Mouse (Mus musculus) kidney, embryonic 14.5 days (tissue): ENCODE results near the gene Gm28374. TPM values are rescaled to one million over a fixed set of nuclear protein-coding genes. Genes with fewer than 3 reads are reported as not detected.

Source experiments
- ATAC-seq: fragments of 200-750 bp; cut with Nextera tagmentation; 2 replicates; pipeline ENCODE4 v1.8.0; 2017; ENCODE audit warnings: moderate number of reproducible peaks, mild to moderate bottlenecking, moderate TSS enrichment, moderate library complexity; ENCODE audit not compliant: low FRiP score, low TSS enrichment
- H3K27ac ChIP-seq: fragments of 300-500 bp; sonication (generic); 2 replicates; pipeline ENCODE4 v1.5.1; 2014; ENCODE audit warnings: low read depth, mild to moderate bottlenecking, low read length, moderate library complexity, mixed read lengths
- H3K27me3 ChIP-seq: fragments of 300-500 bp; sonication (generic); 2 replicates; pipeline ENCODE4 v1.6.1; 2014; ENCODE audit warnings: mild to moderate bottlenecking, low read length; ENCODE audit not compliant: control insufficient read depth, insufficient read depth
- H3K36me3 ChIP-seq: fragments of 300-500 bp; sonication (generic); 2 replicates; pipeline ENCODE4 v1.6.1; 2014; ENCODE audit warnings: low read length, mixed read lengths; ENCODE audit not compliant: control insufficient read depth, insufficient read depth
- H3K4me1 ChIP-seq: fragments of 300-500 bp; sonication (generic); 2 replicates; pipeline ENCODE4 v1.6.1; 2014; ENCODE audit warnings: low read length, mixed read lengths; ENCODE audit not compliant: control insufficient read depth, insufficient read depth
- H3K4me2 ChIP-seq: fragments of 300-500 bp; sonication (generic); replicated peaks from 2 replicates; pipeline ENCODE4 v1.6.1; 2014; ENCODE audit warnings: low read depth, mild to moderate bottlenecking, low read length
- H3K4me3 ChIP-seq: fragments of 300-500 bp; sonication (generic); 2 replicates; pipeline ENCODE4 v1.5.1; 2014; ENCODE audit warnings: mild to moderate bottlenecking, low read length
- H3K9ac ChIP-seq: fragments of 300-500 bp; sonication (generic); 2 replicates; pipeline ENCODE4 v1.6.1; 2014; ENCODE audit warnings: low read depth, mild to moderate bottlenecking, low read length, moderate library complexity
- H3K9me3 ChIP-seq: fragments of 300-500 bp; sonication (generic); 2 replicates; pipeline ENCODE4 v1.6.1; 2016; ENCODE audit warnings: low read length; ENCODE audit not compliant: control insufficient read depth
- WGBS: fragments of 180-500 bp; shearing (Covaris S2); extraction: QIAGEN DNeasy Blood & Tissue Kit; methylation state at CpG from one replicate; pipeline ENCODE4 v1.1.7; 2014; 5-methylcytosine and 5-hydroxymethylcytosine counted together
- microRNA-seq: library from miRNA; unstranded; fragments of <30 nt; microRNA quantifications from one replicate; pipeline ENCODE4, GENCODE M21; 2016
- polyA plus RNA-seq: library from polyadenylated mRNA; unstranded; fragments of >200 nt; fragmentation: Nextera tagmentation; extraction: Ambion mirVana; gene quantifications from 2 replicates; pipeline ENCODE4 v1.2.1, GENCODE M21; 2014

Gene Gm28374
- polyA plus RNA-seq, 1 experiment from 2014 or later: 1.1 TPM

- H3K4me2 ChIP-seq: no peak overlapping the region
- no peaks in the 10 kb centered on the region for H3K27me3 ChIP-seq
- no peak for ATAC-seq
- no peaks in the 10 kb centered on the region for H3K9me3 ChIP-seq
- H3K9ac ChIP-seq: no peak overlapping the region
- H3K4me3 ChIP-seq: no peak overlapping the region
- no peaks in the 10 kb centered on the region for H3K36me3 ChIP-seq
- H3K4me1 ChIP-seq: 0 out of 2 replicates have a peak, but pooled peaks cover 3% of the 10 kb centered on the region
- H3K27ac ChIP-seq: no peak overlapping the region
Measured at GRCm38 (mm10) chr19:6040002-6040401, 42.1 kb downstream of the Gm28374 start.

DNA sequence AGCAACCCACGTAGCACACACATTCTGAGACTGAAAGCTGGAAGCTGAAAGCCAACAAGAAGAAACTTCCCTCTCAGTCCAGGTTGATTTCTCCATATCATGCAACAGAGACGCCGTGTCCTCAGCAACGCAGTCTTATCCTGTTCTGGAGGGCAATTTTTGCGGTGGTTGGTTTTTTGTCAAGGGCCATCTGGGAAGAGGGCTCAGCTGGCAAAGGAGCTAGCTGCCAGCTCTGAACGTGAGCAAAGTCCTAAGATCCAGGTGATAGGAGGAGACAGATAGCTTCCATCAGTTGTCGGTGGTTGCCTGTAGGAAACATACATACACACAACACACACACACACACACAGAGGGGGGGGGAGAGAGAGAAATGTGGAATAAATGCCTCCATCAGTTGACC lies 43.7 kb downstream of the Gm28374 start:
- no peaks in the 10 kb centered on the region for H3K36me3 ChIP-seq
- no peak for ATAC-seq
- H3K27ac ChIP-seq: no peak overlapping the region
- 84% methylated on average over 7 of the region's 7 CpGs for WGBS
- H3K4me1 ChIP-seq: 0 out of 2 replicates have a peak, but pooled peaks cover 3% of the 10 kb centered on the region
- no peaks in the 10 kb centered on the region for H3K27me3 ChIP-seq
- H3K4me3 ChIP-seq: no peak overlapping the region
- no peak overlapping the region for H3K9ac ChIP-seq
- no peaks in the 10 kb centered on the region for H3K9me3 ChIP-seq
- H3K4me2 ChIP-seq: no peak overlapping the region

- 0 out of 2 replicates have a peak, but pooled peaks cover 3% of the 10 kb centered on the region for H3K4me1 ChIP-seq
- no peak overlapping the region for H3K4me2 ChIP-seq
- no peaks in the 10 kb centered on the region for H3K36me3 ChIP-seq
- no peaks in the 10 kb centered on the region for H3K27me3 ChIP-seq
- no peak overlapping the region for H3K9ac ChIP-seq
- no peaks in the 10 kb centered on the region for H3K9me3 ChIP-seq
- H3K27ac ChIP-seq: no peak overlapping the region
- no peak for ATAC-seq
- H3K4me3 ChIP-seq: no peak overlapping the region
Measured at GRCm38 (mm10) chr19:6037695-6038094, 44.4 kb downstream of the Gm28374 start.

DNA sequence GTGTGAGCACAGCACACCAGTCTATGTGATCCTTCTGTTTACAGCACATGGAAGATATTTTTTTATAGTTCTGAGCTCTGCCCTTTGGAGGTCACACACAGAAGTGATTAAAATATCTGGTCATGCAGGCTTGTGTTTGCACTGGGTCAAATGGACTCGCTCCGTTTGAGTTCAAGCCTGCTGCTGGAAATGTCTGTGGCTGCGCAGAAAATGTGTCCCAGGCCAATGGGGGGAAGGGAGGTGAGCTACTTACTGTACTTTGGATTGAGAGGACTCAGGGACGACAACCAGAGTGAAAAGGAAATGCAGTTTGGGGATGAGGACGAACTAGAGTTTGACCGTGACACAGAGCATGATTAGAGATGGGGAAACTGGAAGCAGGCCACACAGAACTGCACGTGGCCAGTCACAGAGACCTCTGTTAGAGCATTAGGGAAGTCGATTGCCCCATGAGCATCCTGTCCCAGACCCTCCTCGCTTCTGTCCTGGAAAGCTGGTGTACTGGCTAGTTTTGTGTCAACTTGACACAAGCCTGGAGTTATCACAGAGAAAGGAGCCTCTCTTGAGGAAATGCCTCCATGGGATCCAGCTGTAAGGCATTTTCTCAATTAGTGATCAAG lies 46.0 kb downstream of the Gm28374 start:
- no peak for ATAC-seq
- H3K9me3 ChIP-seq: no peaks in the 10 kb centered on the region
- H3K9ac ChIP-seq: no peak overlapping the region
- no peak overlapping the region for H3K4me3 ChIP-seq
- WGBS: 77% methylated on average over 9 of the region's 9 CpGs
- H3K4me2 ChIP-seq: no peak overlapping the region
- no peaks in the 10 kb centered on the region for H3K36me3 ChIP-seq
- H3K4me1 ChIP-seq: no peaks in the 10 kb centered on the region
- H3K27me3 ChIP-seq: no peaks in the 10 kb centered on the region
- H3K27ac ChIP-seq: no peak overlapping the region

DNA sequence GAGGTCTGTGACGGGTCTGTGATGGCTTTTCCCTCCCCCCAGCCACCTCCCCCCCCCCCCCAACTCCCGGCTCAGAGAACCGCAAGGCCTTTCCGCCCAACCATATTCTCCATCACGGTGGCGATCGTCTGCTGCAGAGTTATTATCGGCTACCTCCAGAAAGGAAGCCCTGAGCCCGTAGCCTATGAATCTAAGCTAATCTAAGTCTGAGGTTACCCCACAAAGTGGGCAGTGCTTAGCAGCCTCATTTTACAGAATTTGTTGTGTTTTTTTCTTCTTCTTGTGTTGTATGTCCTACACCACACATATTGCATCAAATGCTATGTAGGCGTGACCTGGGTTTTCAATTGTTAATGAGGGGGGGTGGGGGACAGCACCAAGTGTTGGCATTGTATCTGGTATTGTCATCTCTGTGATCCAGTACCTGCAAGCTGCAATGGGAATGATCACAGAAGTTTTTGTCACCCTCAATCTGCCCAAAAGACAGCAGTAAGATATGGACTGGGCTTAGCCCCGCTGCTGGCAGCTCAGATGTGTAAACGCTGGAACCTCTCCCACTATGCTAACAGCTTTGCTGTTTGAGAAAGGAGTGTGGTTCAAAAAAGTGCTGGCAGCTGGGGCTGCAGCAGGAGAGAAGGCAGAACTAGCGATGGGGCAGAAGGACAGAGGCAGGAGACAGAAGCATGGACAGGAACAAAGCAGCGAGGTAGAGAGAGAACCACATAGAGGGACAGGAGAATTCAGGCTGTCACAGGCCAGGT lies 51.4 kb downstream of the Gm28374 start:
- no peak overlapping the region for H3K4me2 ChIP-seq
- H3K4me3 ChIP-seq: no peak overlapping the region
- H3K9ac ChIP-seq: no peak overlapping the region
- 76% methylated on average over 14 of the region's 14 CpGs for WGBS
- no peaks in the 10 kb centered on the region for H3K4me1 ChIP-seq
- no peak for ATAC-seq
- H3K9me3 ChIP-seq: no peaks in the 10 kb centered on the region
- no peak overlapping the region for H3K27ac ChIP-seq
- H3K36me3 ChIP-seq: no peaks in the 10 kb centered on the region
- H3K27me3 ChIP-seq: no peaks in the 10 kb centered on the region

DNA sequence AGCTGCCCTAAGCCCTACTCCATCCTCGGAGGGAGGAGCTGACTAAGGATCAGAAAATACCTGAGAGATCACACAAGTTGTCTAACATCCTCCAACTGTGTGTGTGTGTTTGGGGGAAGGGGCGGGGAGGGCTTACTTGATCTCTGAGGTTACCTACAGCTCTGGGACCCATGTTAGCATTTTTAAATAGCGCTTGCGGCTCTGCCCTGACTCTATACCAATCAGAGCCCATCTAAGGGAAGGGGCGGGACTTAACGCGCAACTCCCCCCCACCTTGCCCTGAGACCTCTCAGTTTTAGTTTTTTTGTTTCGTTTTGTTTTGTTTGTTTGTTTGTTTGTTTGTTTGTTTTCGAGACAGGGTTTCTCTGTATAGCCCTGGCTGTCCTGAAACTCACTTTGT lies 52.6 kb downstream of the Gm28374 start:
- Histone ChIP-seq H3K9me3 (no peaks in the 10 kb centered on the region), H3K4me3 (no peak overlapping the region), H3K4me2 (no peak overlapping the region), H3K4me1 (no peaks in the 10 kb centered on the region), H3K27me3 (no peaks in the 10 kb centered on the region), H3K36me3 (no peaks in the 10 kb centered on the region), H3K27ac (no peak overlapping the region), H3K9ac (no peak overlapping the region)
- no peak for ATAC-seq
- WGBS: 84% methylated on average over 9 of the region's 9 CpGs

DNA sequence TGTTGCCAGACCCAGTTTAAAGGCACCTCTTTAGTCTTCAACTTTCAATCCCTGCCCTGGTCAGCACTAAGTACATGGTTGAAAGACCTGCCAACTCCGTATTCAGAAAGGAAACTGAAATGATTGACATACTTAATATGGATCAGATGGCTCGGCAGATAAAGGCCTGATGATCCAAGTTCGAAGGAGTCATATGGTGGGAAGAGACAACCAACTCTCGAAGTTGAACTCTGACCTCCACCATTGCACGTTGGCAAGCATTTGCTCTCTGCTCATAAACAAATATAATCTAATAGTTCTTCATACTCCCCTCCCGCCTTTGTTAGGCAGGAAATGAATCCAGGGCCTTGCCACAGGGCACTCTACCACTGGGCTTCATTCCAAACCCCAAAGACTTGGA lies 53.1 kb downstream of the Gm28374 start:
- no peaks in the 10 kb centered on the region for H3K36me3 ChIP-seq
- 83% methylated on average over 6 of the region's 6 CpGs for WGBS
- no peaks in the 10 kb centered on the region for H3K9me3 ChIP-seq
- H3K4me2 ChIP-seq: no peak overlapping the region
- no peaks in the 10 kb centered on the region for H3K4me1 ChIP-seq
- ATAC-seq: no peak
- H3K27ac ChIP-seq: no peak overlapping the region
- H3K4me3 ChIP-seq: no peak overlapping the region
- H3K27me3 ChIP-seq: no peaks in the 10 kb centered on the region
- no peak overlapping the region for H3K9ac ChIP-seq

Small RNA genes within 50 kb of the gene (microRNA-seq; reads per million reads assigned to microRNA genes)
- 2.7 reads per million, percentile 10 among the genes with 10 or more reads in this experiment for gene Mir6988

Other genes with a start within 250 kb of the Gm28374 start
- gene Frmd8, start 207.0 kb downstream of the Gm28374 start, polyA plus RNA-seq: 17.4 and 26.5 TPM in 2 replicates
- gene Slc25a45, start 204.4 kb downstream of the Gm28374 start, polyA plus RNA-seq: 3.3 and 3.5 TPM in 2 replicates
- gene Tigd3, start 188.1 kb downstream of the Gm28374 start, polyA plus RNA-seq: 2.9 and 4.0 TPM in 2 replicates
- 132 and 167 TPM in 2 replicates for gene Dpf2, start 169.2 kb downstream of the Gm28374 start, polyA plus RNA-seq
- 10.5 and 10.8 TPM in 2 replicates for gene Cdc42ep2, start 157.4 kb downstream of the Gm28374 start, polyA plus RNA-seq
- 74.2 and 95.3 TPM in 2 replicates for gene Pola2, start 118.1 kb downstream of the Gm28374 start, polyA plus RNA-seq
- not detected in 2 replicates for gene Slc22a20, start 96.1 kb downstream of the Gm28374 start, polyA plus RNA-seq
- gene Capn1, start 66.4 kb downstream of the Gm28374 start, polyA plus RNA-seq: 6.3 and 8.6 TPM in 2 replicates
- 23.5 and 32.8 TPM in 2 replicates for gene Syvn1, start 35.7 kb downstream of the Gm28374 start, polyA plus RNA-seq
- gene Mrpl49, start 24.5 kb downstream of the Gm28374 start, polyA plus RNA-seq: 77.3 and 89.5 TPM in 2 replicates
- 839 and 1,033 TPM in 2 replicates for gene Fau, start 24.4 kb downstream of the Gm28374 start, polyA plus RNA-seq
- gene Znhit2, start 21.1 kb downstream of the Gm28374 start, polyA plus RNA-seq: 38.6 and 44.4 TPM in 2 replicates
- gene Tm7sf2, start 13.9 kb downstream of the Gm28374 start, polyA plus RNA-seq: 22.1 and 24.6 TPM in 2 replicates
- 60.8 and 75.0 TPM in 2 replicates for gene Vps51, start 5.0 kb downstream of the Gm28374 start, polyA plus RNA-seq
- gene Tmem262, start 2.2 kb downstream of the Gm28374 start, polyA plus RNA-seq: not detected in 2 replicates
- gene Zfpl1, start 2.7 kb upstream of the Gm28374 start, polyA plus RNA-seq: 81.0 and 82.3 TPM in 2 replicates
- gene Cdca5, start 2.7 kb upstream of the Gm28374 start, polyA plus RNA-seq: 43.1 and 53.5 TPM in 2 replicates
- 0.47 and 1.7 TPM in 2 replicates for gene AC131692.1, start 12.2 kb upstream of the Gm28374 start, polyA plus RNA-seq
- gene Naaladl1, start 23.5 kb upstream of the Gm28374 start, polyA plus RNA-seq: 0.44 and 0.60 TPM in 2 replicates
- gene Sac3d1, start 36.4 kb upstream of the Gm28374 start, polyA plus RNA-seq: 56.1 and 64.4 TPM in 2 replicates
- gene Snx15, start 46.0 kb upstream of the Gm28374 start, polyA plus RNA-seq: 29.6 and 37.0 TPM in 2 replicates
- 0.15 TPM in 1 of 2 replicates, not detected in the other for gene Batf2, start 58.7 kb upstream of the Gm28374 start, polyA plus RNA-seq
- 82.6 and 98.8 TPM in 2 replicates for gene Arl2, start 59.3 kb upstream of the Gm28374 start, polyA plus RNA-seq
- not detected in 2 replicates for gene Majin, start 102.1 kb upstream of the Gm28374 start, polyA plus RNA-seq
- gene Gpha2, start 144.1 kb upstream of the Gm28374 start, polyA plus RNA-seq: 0.93 TPM in 1 of 2 replicates, not detected in the other
- gene Ppp2r5b, start 153.6 kb upstream of the Gm28374 start, polyA plus RNA-seq: 16.4 and 19.7 TPM in 2 replicates
- 7.2 and 12.4 TPM in 2 replicates for gene Atg2a, start 159.4 kb upstream of the Gm28374 start, polyA plus RNA-seq
- 38.3 and 46.0 TPM in 2 replicates for gene Ehd1, start 194.5 kb upstream of the Gm28374 start, polyA plus RNA-seq
- gene Cdc42bpg, start 224.2 kb upstream of the Gm28374 start, polyA plus RNA-seq: 0.89 and 2.0 TPM in 2 replicates